Mouse (Mus musculus) erythroblast, embryonic 14.5 days (primary cell): ENCODE data around the gene Snapc4. TPM values are rescaled to one million over a fixed set of nuclear protein-coding genes. Genes with fewer than 3 reads are reported as not detected.
A peak's percentile ranks its signal among the peaks of the same experiment; 100 is the strongest.

Experiments
- H3K27me3 ChIP-seq: 2 replicates; pipeline ENCODE4 v1.6.1; 2012; ENCODE audit warnings: inconsistent platforms; ENCODE audit not compliant: control insufficient read depth
- H3K36me3 ChIP-seq: 2 replicates; pipeline ENCODE4 v1.6.1; 2012; ENCODE audit warnings: mild to moderate bottlenecking, inconsistent platforms; ENCODE audit not compliant: control insufficient read depth
- H3K4me1 ChIP-seq: 2 replicates; pipeline ENCODE4 v1.6.1; 2012; ENCODE audit warnings: inconsistent platforms; ENCODE audit not compliant: control insufficient read depth
- H3K4me3 ChIP-seq: replicated peaks from 2 replicates; pipeline ENCODE3; 2012; ENCODE audit warnings: moderate library complexity, mild to moderate bottlenecking, inconsistent platforms
- H3K9me3 ChIP-seq: 2 replicates; pipeline ENCODE4 v1.6.1; 2012; ENCODE audit warnings: low read length, inconsistent platforms, mixed read lengths; ENCODE audit not compliant: control insufficient read depth
- GATA1 ChIP-seq: IDR thresholded peaks from 2 replicates; pipeline ENCODE4 v1.6.1; 2012; ENCODE audit warnings: low read length, inconsistent platforms, mixed read lengths
- TAL1 ChIP-seq: IDR thresholded peaks from 3 replicates; pipeline ENCODE4 v1.6.1; 2012; ENCODE audit warnings: low read length, inconsistent platforms, mixed read lengths
- polyA plus RNA-seq: library from polyadenylated mRNA; stranded (reverse); fragments of >175 nt; gene quantifications from 2 replicates; pipeline ENCODE4 v1.2.3, GENCODE M21; 2012

Snapc4 gene
- polyA plus RNA-seq, 1 experiment: 1.6 TPM

DNA sequence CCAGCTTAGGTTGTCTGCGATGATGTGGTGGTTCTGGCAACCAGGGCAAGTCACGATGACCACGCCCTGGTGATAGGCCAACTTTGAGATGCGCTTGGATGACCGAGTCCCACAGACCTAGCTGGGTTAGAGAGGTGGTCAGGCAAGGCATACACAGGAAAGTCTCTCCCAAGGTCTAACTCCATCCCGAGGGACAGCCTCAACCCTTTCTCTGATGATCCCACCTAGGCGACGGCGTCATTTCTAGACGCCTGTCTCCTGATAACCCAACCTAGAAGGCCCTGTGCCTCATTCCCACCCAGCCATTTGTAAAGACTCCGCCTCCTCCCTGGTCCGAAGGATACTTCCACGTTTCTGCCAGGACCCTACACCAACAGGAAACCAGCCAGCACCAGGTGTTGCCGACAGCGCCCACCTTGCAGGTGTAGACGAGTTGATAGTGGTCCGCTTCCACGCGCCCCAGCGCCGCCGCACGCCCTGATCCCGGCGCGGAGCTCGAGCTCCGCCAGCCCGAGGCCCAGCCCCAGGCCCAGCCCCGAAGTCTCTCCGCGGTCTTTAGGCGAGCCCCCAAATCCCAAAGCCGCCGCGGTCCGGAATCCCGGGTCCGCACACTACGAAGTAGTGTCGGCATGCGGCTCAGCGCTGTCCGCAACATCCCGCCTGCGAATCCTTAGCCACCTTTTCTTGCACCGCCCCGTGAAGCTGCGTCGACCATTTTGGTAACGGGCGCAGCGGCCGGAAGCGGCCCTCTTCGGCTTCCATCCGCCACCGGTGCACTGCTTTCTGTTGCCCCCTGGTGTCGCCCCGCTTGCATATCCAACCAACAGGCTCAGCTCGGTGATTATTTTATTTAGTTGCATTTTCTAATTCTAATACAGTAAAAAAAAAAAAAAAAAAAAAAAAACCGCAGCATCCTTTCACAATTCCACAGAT, 28.8 kb downstream of the Snapc4 start, which contains the start of gene Dnlz:
Gene Dnlz (minus strand): TSS at position 753 of the 933 bp plus-strand sequence.
- peaks cover 32% of the 10 kb centered on the region for H3K4me1 ChIP-seq
- TF ChIP-seq TAL1: no peak
- TF ChIP-seq GATA1: no peak
- no peaks in the 10 kb centered on the region for H3K27me3 ChIP-seq
- H3K4me3 ChIP-seq: peak within 1 kb of the TSS; percentile 80
- no peaks in the 10 kb centered on the region for H3K9me3 ChIP-seq
- peaks cover 22% of the 10 kb centered on the region for H3K36me3 ChIP-seq

DNA sequence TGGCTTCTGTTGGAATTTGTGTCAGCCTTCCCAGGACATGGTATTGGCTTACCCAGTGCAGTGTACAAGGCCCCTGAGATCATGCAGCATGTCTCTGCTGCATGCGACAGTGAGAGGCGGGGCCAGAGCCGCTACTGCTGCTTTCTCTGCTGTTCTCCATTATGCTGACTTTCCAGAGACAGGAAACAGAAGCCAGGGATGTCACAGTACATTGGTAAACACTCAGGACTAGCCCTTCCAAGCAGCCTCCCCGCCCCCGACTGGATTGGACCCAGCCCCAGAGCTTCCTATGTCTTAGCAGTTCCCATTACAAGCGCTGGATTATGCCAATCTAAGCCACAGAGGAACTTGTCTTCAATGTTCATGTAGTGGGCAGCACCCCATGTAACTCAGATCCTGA, 32.2 kb downstream of the Snapc4 start:
- H3K27me3 ChIP-seq: no peaks in the 10 kb centered on the region
- H3K36me3 ChIP-seq: peaks cover 22% of the 10 kb centered on the region
- no peaks in the 10 kb centered on the region for H3K9me3 ChIP-seq
- TF ChIP-seq TAL1: no peak
- no peak for TF ChIP-seq GATA1
- no peak overlapping the region for H3K4me3 ChIP-seq
- H3K4me1 ChIP-seq: peaks cover 30% of the 10 kb centered on the region

DNA sequence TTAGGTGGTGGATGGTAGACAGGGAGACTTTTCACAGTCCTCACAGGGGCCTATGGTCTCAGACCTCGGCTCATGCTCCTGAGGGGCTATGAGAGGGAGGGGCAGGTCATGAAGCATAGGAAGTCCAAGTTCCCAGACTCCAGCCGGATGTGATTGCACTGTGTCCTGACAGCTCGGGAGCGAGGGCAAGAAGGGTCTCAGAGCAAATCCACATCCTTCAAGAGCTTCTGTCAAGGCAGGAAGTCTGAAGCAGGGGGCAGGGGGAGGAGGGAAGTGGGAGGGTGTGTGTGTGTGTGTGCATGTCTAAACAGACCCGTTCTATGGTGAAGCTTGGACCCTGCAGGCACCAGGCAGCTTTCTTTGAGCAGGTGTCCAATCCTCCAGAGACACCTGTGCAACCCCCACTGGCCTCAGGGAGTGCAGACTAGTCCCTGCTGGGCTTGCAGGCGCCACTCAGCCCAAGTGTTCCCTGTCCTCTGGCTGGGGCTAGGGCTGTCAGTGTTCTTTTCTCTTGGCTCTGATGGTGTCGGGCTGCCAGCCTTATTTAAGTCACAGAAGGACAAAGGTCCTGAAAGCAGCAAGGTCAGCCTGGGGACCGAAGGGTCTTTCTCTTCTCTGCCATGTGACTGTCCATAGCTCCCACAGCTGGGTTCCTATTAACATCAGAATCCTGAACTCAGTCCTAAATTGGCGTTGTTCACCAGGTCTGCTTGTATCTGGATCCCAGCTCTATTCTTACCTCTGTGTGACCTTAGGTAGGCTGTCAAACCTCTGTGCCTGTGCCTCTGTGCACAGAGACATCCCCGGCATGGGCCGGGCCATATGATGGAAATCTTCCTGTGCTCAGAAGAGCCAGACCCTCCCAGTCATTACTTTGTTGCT, 37.6 kb downstream of the Snapc4 start:
- TF ChIP-seq GATA1 (no peak), TAL1 (no peak)
- no peaks in the 10 kb centered on the region for H3K9me3 ChIP-seq
- no peaks in the 10 kb centered on the region for H3K36me3 ChIP-seq
- peaks cover 2% of the 10 kb centered on the region; the same call in 1 of the 2 replicates for H3K4me1 ChIP-seq
- H3K27me3 ChIP-seq: no peaks in the 10 kb centered on the region
- no peak overlapping the region for H3K4me3 ChIP-seq

DNA sequence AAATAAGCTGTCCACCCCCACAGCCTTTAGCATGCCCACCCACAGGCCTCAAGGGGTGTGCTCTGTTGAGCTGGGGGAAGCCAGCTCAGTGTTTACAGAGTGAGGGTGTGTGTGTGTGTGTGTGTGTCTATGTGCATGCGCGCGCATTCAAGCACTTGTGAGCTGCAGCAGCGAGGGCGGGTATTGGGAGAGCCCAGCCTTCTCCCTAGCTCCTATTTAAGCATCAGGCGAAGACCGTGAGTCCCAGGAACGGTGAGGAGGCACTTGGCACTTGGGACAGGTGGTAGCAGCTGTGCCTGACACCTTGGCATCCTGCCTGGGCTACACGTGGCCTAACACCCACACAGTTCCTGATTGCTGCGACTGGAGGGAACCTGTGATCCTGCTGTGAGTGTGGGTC, 38.4 kb downstream of the Snapc4 start:
- no peaks in the 10 kb centered on the region for H3K36me3 ChIP-seq
- no peaks in the 10 kb centered on the region for H3K9me3 ChIP-seq
- H3K27me3 ChIP-seq: no peaks in the 10 kb centered on the region
- TF ChIP-seq GATA1: no peak
- TF ChIP-seq TAL1: no peak
- no peak overlapping the region for H3K4me3 ChIP-seq
- H3K4me1 ChIP-seq: no peaks in the 10 kb centered on the region; the same call in 1 of the 2 replicates

DNA sequence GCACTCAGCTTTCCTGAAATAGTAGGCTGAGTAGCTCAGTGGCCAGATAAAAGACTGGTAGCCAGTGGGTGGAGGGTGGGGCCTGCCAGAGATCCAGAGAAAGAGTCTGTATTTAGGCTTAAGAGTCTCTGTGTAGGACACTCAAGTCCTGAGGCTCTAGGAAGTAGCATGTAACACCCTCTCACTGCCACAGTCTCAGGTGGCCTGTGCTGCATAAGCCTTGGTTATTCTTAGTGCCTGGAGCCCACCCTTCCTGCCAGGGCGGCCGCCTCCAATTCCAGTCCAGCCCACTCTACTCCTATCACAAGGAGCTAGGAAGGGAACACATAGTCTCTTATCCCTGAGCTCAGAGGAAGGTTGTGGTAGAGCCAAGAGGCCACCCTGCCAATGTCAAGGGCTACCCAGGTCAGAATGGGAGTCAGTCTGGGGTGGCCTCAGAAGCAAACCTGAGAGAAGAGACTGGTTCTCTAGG, 38.9 kb downstream of the Snapc4 start:
- Histone ChIP-seq H3K4me3 (no peak overlapping the region), H3K27me3 (no peaks in the 10 kb centered on the region), H3K36me3 (no peaks in the 10 kb centered on the region), H3K9me3 (no peaks in the 10 kb centered on the region), H3K4me1 (no peaks in the 10 kb centered on the region; the same call in 1 of the 2 replicates)
- TF ChIP-seq TAL1 (no peak), GATA1 (no peak)

DNA sequence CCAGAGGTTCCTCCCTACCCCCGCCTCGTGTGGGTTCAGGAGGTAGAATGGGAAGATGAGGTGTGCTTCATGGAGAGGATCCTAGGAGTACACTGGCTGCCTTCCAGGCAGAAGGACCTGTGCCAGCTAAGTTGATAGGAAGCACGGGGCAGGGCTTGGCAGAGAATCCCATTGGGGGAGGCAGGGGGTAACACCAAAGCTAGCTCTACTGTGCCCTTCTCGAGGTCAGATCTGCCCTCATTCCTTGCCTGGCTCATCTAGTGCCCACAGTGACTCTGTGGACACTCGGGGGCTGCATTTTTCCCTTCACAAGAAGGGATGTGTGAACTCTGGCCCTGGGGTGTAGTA, 41.3 kb downstream of the Snapc4 start:
- Histone ChIP-seq H3K4me3 (no peak overlapping the region), H3K4me1 (no peaks in the 10 kb centered on the region; the same call in 1 of the 2 replicates), H3K36me3 (no peaks in the 10 kb centered on the region), H3K27me3 (no peaks in the 10 kb centered on the region), H3K9me3 (no peaks in the 10 kb centered on the region)
- TF ChIP-seq TAL1: no peak
- no peak for TF ChIP-seq GATA1

DNA sequence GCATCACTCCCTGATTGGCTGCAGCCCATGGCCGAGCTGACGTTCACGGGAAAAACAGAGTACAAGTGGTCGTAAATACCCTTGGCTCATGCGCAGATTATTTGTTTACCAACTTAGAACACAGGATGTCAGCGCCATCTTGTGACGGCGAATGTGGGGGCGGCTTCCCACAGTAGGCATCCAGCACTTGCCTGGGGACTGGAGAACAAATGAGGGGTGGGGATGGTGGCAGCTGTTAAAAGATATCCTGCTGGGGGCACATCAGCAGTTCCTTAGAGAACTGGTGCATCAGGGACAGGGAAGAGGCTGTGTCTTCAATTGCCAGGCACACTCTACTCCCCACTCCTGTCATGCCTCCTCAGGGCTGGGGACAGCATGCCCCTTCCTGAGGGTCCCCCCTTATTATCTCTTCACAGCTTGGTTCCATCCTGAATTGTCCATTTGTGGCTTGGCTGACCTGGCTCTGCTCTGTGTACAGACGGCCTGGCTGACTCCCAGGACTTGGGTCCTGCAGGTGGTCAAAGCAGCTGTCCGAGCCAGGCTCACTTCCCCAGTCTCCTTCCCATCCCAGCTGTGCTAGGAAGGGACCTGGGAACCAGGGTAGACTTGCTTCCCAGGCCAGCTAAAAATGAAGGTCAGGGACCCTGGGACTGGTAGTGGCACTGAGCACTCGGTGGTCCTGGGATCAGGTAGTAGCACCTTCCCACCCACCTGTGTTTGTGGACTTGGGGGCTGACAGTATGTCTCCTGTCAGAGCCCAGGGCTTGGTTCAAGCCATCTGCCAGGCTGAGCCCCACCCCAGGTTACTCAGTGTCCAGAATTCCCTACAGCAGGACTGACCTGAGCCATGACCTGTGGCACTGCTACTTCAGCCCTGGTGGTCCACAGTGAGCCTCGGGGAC, 41.9 kb downstream of the Snapc4 start:
- H3K4me1 ChIP-seq: no peaks in the 10 kb centered on the region; the same call in 1 of the 2 replicates
- H3K27me3 ChIP-seq: no peaks in the 10 kb centered on the region
- H3K36me3 ChIP-seq: no peaks in the 10 kb centered on the region
- TF ChIP-seq TAL1: no peak
- H3K4me3 ChIP-seq: no peak overlapping the region
- H3K9me3 ChIP-seq: no peaks in the 10 kb centered on the region

DNA sequence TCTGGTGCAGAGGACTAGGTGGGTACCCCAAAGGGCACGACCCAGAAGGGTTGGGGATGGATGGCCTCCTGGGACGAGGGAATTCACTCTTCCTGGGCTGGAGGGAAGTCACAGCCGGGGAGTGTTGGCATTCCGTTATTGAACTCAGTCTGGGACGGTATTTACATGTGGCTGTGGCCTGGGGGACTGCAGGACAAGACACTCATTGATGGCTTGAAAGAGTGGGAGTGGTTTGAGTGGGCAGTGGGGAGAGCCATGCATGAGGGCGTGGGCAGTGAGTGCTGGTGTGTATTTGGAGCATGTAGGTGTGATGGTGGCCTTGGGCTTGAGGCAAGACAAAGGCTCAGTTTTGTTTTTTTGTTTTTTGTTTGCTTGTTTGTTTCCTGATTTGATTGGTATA, 49.8 kb downstream of the Snapc4 start:
- no peaks in the 10 kb centered on the region for H3K9me3 ChIP-seq
- H3K36me3 ChIP-seq: no peaks in the 10 kb centered on the region
- H3K27me3 ChIP-seq: no peaks in the 10 kb centered on the region
- TF ChIP-seq GATA1 (no peak), TAL1 (no peak)
- peaks cover 3% of the 10 kb centered on the region for H3K4me1 ChIP-seq
- no peak overlapping the region for H3K4me3 ChIP-seq
